Mouse (Mus musculus): ENCODE results near the gene Rimbp2.

The Rimbp2 gene

DNA sequence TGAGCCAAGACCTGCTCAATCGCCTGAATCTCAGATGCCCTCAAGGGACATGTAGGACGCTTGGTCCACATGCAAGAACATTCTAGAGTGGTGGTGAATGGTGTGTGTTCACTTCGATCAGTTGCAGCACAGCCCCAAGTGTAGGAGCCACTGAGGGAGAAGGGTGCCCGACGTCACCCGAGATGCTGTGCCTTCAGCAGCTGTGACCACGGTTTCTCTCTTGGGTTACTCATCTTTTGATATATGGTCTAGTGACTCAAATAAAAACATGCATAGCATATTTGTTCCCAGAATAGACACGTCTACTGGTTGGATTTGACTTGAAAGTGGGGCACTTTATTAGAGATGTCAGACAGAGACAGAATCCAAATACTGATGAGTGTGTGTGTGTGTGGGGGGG lies 105.5 kb downstream of the Rimbp2 start:
- in situ Hi-C loops (cut with MboI; ENCODE audit: unreplicated experiment in 2 of 2) = no loop called here

DNA sequence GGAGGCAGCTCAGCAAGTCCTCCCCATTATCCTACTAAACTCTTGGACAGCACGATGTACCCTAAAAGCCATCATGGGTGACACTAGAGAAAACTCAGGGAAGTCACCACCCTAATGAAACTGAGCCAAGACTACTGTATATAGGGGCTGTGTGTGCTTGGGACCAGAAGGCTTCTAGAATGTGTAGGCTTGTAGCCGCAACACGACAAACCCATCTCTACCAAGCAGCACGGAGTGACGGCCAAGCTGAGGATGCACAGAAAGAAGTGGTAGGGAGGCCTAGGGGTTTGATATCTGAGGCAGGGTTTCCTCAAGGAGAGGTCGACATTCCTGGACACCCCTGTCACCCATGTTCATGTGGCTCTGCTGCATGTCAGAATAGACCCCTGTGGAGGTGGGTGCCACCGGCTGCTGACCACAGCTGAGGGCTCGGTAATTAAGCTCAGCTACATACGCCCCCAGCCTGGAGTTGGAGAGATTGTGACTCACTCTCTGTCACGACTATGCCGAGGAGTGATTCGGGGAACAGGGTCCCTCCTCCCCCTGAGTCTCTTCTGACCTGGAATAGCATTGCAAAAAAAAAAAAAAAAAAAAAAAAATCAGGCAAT lies 106.7 kb downstream of the Rimbp2 start:
- in situ Hi-C loops (cut with MboI; ENCODE audit: unreplicated experiment in 2 of 2) = no loop called here

GRCm38 (mm10) chr5:128845033-128845432 lies 108.3 kb downstream of the Rimbp2 start:
- in situ Hi-C loops (cut with MboI; ENCODE audit: unreplicated experiment in 2 of 2) = no loop called here

- in situ Hi-C loops (cut with MboI; ENCODE audit: unreplicated experiment in 2 of 2) = no loop called here
Measured at GRCm38 (mm10) chr5:128843982-128844381, 109.3 kb downstream of the Rimbp2 start.

DNA sequence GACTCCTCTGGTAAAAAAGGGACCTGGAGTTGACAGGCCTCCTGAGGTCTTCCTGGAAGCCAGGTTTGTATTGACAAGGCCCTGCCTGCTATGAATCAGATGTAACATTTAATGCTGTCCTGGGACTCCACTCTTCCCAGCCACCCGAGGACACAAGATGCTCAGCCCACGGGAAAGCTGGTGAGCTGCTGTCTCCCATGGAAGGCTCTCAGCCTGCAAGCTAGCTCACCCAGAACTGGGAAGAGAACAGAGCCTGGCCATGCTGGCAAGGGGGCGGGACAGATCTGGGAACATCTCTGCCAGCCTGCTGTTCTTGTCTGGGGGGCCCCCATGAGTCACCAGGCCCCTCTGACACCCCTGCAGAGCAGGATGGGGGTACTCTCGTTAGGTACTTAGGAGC lies 111.7 kb downstream of the Rimbp2 start:
- in situ Hi-C loops (cut with MboI; ENCODE audit: unreplicated experiment in 2 of 2) = no loop called here

DNA sequence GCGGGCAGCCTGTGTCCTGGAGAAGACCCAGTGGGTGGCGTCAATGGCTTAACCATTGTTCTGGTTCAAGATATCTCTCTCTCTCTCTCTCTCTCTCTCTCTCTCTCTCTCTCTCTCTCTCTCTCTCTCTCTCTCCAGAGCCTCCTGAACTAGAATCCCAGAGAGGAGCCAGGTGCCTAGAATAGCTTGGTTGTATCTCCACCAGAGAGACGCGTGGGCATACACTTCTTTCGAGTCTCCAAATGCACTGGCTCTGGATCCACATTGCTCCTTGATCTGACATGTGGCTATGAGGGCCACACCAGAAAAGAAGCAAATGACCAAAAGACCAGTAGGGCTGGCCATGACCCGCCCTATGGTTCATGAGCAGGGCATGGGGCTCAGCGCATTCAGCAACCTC lies 116.2 kb downstream of the Rimbp2 start:
- in situ Hi-C loops (cut with MboI; ENCODE audit: unreplicated experiment in 2 of 2) = no loop called here

GRCm38 (mm10) chr5:128834126-128834525 lies 119.2 kb downstream of the Rimbp2 start:
- in situ Hi-C loops (cut with MboI; ENCODE audit: unreplicated experiment in 2 of 2) = no loop called here

GRCm38 (mm10) chr5:128822843-128823242 lies 130.4 kb downstream of the Rimbp2 start:
- in situ Hi-C loops (cut with MboI; ENCODE audit: unreplicated experiment in 2 of 2) = no loop called here

GRCm38 (mm10) chr5:128819638-128820285 lies 133.5 kb downstream of the Rimbp2 start:
- in situ Hi-C loops (cut with MboI; ENCODE audit: unreplicated experiment in 2 of 2) = no loop called here

GRCm38 (mm10) chr5:128815629-128816028 lies 137.7 kb downstream of the Rimbp2 start:
- in situ Hi-C loops (cut with MboI; ENCODE audit: unreplicated experiment in 2 of 2) = no loop called here

DNA sequence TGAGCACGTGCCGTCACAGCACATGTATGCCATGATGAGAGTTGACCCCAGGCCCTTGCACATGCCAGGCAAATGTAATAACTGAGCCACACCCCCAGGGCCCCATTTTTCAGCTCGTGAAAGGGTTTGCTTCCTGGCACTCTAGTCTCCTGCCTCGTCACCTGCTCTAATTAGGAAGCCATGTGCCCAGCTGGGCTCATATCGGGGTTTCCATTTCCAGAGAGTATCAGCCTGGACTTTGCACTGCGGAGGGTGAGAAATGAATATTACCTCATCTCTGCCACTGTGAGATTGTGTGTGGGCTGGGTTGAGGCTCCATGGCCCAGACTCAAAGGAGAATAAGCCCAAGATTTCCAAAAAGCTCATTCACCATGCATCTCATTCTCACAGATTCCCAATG lies 138.2 kb downstream of the Rimbp2 start:
- in situ Hi-C loops (cut with MboI; ENCODE audit: unreplicated experiment in 2 of 2) = no loop called here

DNA sequence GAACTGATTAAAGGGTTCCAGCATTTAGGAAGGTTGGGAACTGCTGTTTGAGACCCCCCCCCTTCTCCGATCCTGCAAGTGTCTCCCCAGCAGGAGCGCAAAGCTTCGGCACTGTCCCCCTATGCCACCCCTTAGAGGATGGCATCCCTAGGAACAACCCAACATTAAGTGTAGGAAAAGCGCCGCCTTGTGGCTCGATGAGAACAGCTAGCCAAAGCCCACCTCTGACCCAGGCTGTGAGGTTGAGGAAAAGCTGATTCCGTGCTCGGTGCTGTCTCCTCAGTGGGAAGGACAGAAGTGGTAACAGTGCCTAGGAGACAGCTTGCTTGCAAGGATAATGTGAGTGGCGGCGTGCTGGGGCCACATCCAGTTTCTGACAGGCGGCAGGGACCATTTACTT lies 140.2 kb downstream of the Rimbp2 start:
- in situ Hi-C loops (cut with MboI; ENCODE audit: unreplicated experiment in 2 of 2) = no loop called here

- in situ Hi-C loops (cut with MboI; ENCODE audit: unreplicated experiment in 2 of 2) = no loop called here
Measured at GRCm38 (mm10) chr5:128811431-128811830, 141.9 kb downstream of the Rimbp2 start.

DNA sequence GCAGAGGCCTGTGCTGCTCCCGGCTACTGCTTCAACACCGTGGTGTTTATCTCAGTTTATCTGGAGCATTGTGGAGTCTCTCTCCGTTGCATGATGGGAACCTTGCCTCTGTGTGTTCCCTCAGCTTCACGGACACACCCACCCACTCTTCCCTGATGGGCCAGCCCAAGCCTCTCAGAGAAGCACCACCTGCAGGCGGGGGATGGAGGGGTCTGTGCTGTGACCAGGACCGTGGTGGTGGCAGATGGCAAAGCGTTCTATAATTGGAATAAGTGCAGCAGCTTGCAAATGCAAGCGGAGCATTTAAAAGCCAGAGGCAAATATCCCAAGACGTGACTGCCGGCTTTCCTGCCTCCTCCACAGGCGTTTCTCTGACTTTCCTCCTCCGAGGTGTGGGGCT lies 143.3 kb downstream of the Rimbp2 start:
- in situ Hi-C loops (cut with MboI; ENCODE audit: unreplicated experiment in 2 of 2) = no loop called here

GRCm38 (mm10) chr5:128809406-128809805 lies 143.9 kb downstream of the Rimbp2 start:
- in situ Hi-C loops (cut with MboI; ENCODE audit: unreplicated experiment in 2 of 2) = no loop called here

DNA sequence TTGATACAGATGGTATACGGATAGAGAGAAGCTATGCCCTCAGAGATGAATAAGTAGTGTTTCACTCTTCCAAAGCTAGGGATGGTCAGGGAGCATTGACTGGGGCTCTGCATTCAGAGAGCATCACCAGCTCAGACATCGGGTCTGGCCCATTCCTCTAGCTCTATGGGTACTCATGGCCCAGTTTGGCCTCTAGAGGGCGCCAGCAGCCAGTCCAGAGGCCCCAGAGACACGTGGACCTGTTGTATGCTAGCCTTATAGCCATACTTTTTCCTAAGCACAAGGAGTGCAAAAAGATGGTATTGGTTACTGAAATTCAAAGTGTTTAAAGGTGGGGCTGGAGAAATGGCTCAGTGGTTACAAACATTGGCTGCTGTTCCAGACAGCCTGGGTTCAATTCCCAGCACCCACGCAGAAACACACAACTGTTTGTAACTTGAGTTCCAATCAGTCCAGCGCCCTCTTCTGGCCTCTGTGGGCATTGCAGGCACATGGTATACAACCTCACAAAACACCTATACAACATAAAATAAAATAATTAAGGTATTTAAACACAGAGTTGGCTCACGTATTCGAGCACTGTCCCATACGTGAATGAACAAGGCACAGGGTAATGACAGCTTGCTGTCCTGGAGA lies 144.6 kb downstream of the Rimbp2 start:
- in situ Hi-C loops (cut with MboI; ENCODE audit: unreplicated experiment in 2 of 2) = no loop called here

- in situ Hi-C loops (cut with MboI; ENCODE audit: unreplicated experiment in 2 of 2) = no loop called here
Measured at GRCm38 (mm10) chr5:128807408-128807807, 145.9 kb downstream of the Rimbp2 start.

DNA sequence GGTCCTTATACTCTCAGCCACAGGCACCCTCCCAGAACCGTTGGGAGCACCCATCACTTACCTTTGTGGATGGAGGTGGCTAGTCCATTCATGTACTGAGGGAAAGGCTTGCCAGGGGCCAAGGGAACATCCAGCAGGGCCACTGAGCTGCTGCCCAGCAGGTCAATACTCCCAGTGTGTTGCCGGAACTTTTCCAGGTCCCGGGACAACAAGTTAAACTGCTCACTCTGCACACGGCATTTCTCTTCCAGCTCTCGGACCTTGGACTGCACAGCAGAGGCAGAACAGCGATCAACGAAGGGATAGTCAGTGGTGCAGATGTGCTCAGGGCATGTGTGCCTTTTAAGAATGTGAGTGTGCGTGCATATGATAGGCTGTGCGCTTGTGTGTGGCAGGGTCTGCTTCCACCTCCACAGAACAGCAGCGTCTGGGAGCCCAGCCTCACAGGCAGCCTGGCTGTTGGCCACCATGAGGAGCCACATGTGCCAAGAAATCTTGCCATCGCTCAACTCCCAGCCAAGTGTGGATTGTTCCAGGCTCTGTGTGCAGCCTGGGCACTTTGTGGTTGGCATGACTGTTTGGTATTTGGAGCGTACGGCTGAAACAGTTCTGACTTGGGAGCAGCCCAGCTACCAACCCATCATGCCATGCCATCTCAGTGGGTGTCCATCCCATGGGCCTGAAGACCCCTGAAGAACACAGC lies 146.8 kb downstream of the Rimbp2 start:
- in situ Hi-C loops (cut with MboI; ENCODE audit: unreplicated experiment in 2 of 2) = no loop called here

DNA sequence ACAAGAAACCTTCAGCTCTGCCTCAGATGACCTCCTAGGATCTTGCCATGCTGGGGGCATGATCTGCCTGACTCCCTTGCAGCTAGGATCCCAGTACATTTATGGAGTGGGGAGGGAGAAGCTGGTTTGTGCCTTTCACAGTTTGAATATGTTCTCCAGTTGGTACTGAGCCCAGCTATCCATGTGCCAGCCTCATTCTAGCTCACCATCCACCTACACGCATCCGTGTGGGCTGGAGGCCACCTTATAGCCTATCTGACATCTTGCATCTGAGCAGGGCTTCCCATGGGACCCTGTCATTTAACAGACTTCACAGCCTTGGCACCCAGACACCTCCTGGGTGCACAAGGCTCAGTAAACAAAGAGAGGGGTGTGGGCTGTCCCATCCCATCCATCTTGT lies 148.2 kb downstream of the Rimbp2 start:
- in situ Hi-C loops (cut with MboI; ENCODE audit: unreplicated experiment in 2 of 2) = no loop called here

- in situ Hi-C loops (cut with MboI; ENCODE audit: unreplicated experiment in 2 of 2) = no loop called here
Measured at GRCm38 (mm10) chr5:128800592-128800991, 152.7 kb downstream of the Rimbp2 start.

DNA sequence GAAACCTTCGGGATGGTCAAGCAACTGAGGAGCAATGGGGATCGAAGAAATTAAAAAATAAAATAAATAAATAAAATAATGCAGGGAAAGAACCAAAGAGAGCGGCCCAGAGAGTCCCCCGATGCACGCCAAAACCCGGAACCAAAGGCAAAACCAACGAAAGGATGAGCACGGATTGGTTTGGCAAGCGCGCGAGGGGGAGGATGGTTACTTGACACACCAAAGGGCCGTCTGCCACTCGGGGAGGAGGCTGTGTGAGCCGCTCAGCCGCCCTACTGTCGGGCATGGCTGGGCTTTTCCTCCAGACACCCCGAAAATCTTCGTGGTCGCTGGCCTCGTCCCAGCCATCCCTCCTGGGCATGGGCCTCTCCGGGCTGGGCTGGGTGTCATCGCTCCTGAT lies 171.7 kb downstream of the Rimbp2 start:
- in situ Hi-C loops (cut with MboI; ENCODE audit: unreplicated experiment in 2 of 2) = no loop called here

DNA sequence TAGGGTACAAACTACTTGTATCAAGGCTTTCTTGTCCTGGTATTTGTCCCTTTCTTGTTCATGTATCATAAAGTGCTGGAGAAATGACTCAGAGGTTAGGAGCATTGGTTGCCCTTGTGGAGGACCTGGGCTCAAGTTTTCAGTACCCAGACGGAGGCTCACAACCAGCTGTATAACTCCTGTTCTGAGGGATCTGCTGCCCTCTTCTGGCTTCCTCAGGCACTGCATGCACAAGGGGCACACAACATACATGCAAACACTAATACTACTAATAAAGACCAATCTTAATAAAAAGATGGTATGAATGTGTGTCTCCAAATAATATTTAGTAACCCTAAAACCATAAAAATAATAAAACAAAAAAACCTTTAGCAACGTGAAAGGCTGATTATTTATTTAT lies 176.9 kb downstream of the Rimbp2 start:
- in situ Hi-C loops (cut with MboI; ENCODE audit: unreplicated experiment in 2 of 2) = no loop called here

Data from v-Abl transformed pro-B cells (cell line).